Mouse (Mus musculus) heart, embryonic 16.5 days (tissue): ENCODE results near the gene Cd101. TPM values are rescaled to one million over a fixed set of nuclear protein-coding genes. Genes with fewer than 3 reads are reported as not detected.
A peak's percentile ranks its signal among the peaks of the same experiment; 100 is the strongest.

Experiments used
- ATAC-seq: fragments of 200-750 bp; cut with Nextera tagmentation; replicated peaks from 2 replicates; pipeline ENCODE4 v1.8.0; 2017; ENCODE audit warnings: moderate number of reproducible peaks; ENCODE audit not compliant: insufficient read depth, low FRiP score; ENCODE audit errors: extremely low read depth
- H3K27ac ChIP-seq: fragments of 300-500 bp; sonication (generic); 2 replicates; pipeline ENCODE4 v1.5.1; 2014; ENCODE audit warnings: mild to moderate bottlenecking, low read length, control low read depth, moderate library complexity
- H3K27me3 ChIP-seq: fragments of 300-500 bp; sonication (generic); 2 replicates; pipeline ENCODE4 v1.6.1; 2014; ENCODE audit warnings: low read length, mixed read lengths; ENCODE audit not compliant: control insufficient read depth, insufficient read depth
- H3K36me3 ChIP-seq: fragments of 300-500 bp; sonication (generic); 2 replicates; pipeline ENCODE4 v1.6.1; 2014; ENCODE audit not compliant: control insufficient read depth, insufficient read depth
- H3K4me1 ChIP-seq: fragments of 300-500 bp; sonication (generic); 2 replicates; pipeline ENCODE4 v1.6.1; 2014; ENCODE audit warnings: low read length, mixed read lengths; ENCODE audit not compliant: control insufficient read depth, insufficient read depth
- H3K4me2 ChIP-seq: fragments of 300-500 bp; sonication (generic); 2 replicates; pipeline ENCODE4 v1.6.1; 2014; ENCODE audit warnings: low read depth, mild to moderate bottlenecking, control low read depth, low read length
- H3K4me3 ChIP-seq: fragments of 300-500 bp; sonication (generic); 2 replicates; pipeline ENCODE4 v1.5.1; 2014; ENCODE audit warnings: mild to moderate bottlenecking, control low read depth, low read length
- H3K9ac ChIP-seq: fragments of 300-500 bp; sonication (generic); 2 replicates; pipeline ENCODE4 v1.6.1; 2014; ENCODE audit warnings: low read length, control low read depth
- H3K9me3 ChIP-seq: fragments of 300-500 bp; sonication (generic); replicated peaks from 2 replicates; pipeline ENCODE4 v1.6.1; 2016; ENCODE audit warnings: low read length; ENCODE audit not compliant: control insufficient read depth
- WGBS: fragments of 180-500 bp; shearing (Covaris S2); extraction: QIAGEN DNeasy Blood & Tissue Kit; methylation state at CpG from one replicate; pipeline ENCODE4 v1.1.7; 2014; 5-methylcytosine and 5-hydroxymethylcytosine counted together
- polyA plus RNA-seq: library from polyadenylated mRNA; unstranded; fragments of >200 nt; fragmentation: Nextera tagmentation; extraction: Ambion mirVana; gene quantifications from 2 replicates; pipeline ENCODE4 v1.2.1, GENCODE M21; 2015

The Cd101 gene
- polyA plus RNA-seq, 1 experiment from 2014 or later: 0.45 TPM

- peaks cover 28% of the 10 kb centered on the region for H3K4me1 ChIP-seq
- no peak overlapping the region; the same call in 1 of the 2 replicates for H3K9ac ChIP-seq
- peak overlapping the region; percentile 24 for H3K4me2 ChIP-seq
- no peak overlapping the region for H3K4me3 ChIP-seq
- no peaks in the 10 kb centered on the region for H3K36me3 ChIP-seq
- ATAC-seq: no peak
- 40% methylated on average over 7 of the region's 7 CpGs for WGBS
- H3K27ac ChIP-seq: peak overlapping the region; percentile 47
- H3K9me3 ChIP-seq: no peaks in the 10 kb centered on the region
- H3K27me3 ChIP-seq: no peaks in the 10 kb centered on the region
These were observed 2.2 kb upstream of the Cd101 start for GRCm38 (mm10) chr3:101031456-101032142.

- no peak for ATAC-seq
- Histone ChIP-seq H3K9ac (no peak overlapping the region), H3K4me2 (no peak overlapping the region), H3K27me3 (no peaks in the 10 kb centered on the region), H3K9me3 (no peaks in the 10 kb centered on the region), H3K36me3 (no peaks in the 10 kb centered on the region), H3K4me3 (no peak overlapping the region), H3K4me1 (peaks cover 30% of the 10 kb centered on the region), H3K27ac (no peak overlapping the region)
- 89% methylated on average over 1 of the region's 1 CpGs for WGBS
These were observed 1.3 kb upstream of the Cd101 start for GRCm38 (mm10) chr3:101030630-101031029.

- Histone ChIP-seq H3K36me3 (no peaks in the 10 kb centered on the region), H3K4me1 (peaks cover 25% of the 10 kb centered on the region), H3K27me3 (no peaks in the 10 kb centered on the region), H3K4me2 (peak overlapping the region; percentile 33; the same call in 1 of the 2 replicates), H3K4me3 (no peak overlapping the region), H3K9me3 (no peaks in the 10 kb centered on the region), H3K27ac (peak overlapping the region; percentile 66), H3K9ac (no peak overlapping the region)
- ATAC-seq: peak; percentile 86
- 50% methylated on average over 1 of the region's 1 CpGs for WGBS
These were observed 2.6 kb downstream of the Cd101 start for GRCm38 (mm10) chr3:101026741-101027140.

DNA sequence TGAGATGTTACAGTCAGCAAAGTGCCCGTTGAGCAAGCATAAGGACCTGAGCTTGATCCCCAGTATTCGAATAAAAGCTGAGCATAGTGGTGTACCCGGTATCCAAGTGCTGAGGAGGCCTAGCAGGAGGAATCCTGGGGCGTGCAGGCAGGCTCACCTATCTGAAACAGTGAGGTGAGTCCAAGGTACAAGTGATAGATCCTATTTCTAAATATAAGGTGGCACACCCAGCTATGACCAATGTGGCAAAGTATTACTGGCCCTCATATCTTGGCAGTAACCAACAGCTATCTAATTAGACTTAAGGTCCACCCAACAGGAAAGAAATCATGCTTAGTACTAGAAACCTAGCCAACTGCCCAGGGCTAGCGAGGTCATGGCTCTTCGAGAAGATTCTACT is 6.4 kb downstream of the Cd101 start:
- Histone ChIP-seq H3K27ac (no peak overlapping the region), H3K36me3 (no peaks in the 10 kb centered on the region), H3K9me3 (no peaks in the 10 kb centered on the region), H3K4me2 (no peak overlapping the region), H3K4me3 (no peak overlapping the region), H3K9ac (no peak overlapping the region), H3K4me1 (peaks cover 15% of the 10 kb centered on the region), H3K27me3 (no peaks in the 10 kb centered on the region)
- no peak for ATAC-seq
- WGBS: 93% methylated on average over 6 of the region's 6 CpGs

DNA sequence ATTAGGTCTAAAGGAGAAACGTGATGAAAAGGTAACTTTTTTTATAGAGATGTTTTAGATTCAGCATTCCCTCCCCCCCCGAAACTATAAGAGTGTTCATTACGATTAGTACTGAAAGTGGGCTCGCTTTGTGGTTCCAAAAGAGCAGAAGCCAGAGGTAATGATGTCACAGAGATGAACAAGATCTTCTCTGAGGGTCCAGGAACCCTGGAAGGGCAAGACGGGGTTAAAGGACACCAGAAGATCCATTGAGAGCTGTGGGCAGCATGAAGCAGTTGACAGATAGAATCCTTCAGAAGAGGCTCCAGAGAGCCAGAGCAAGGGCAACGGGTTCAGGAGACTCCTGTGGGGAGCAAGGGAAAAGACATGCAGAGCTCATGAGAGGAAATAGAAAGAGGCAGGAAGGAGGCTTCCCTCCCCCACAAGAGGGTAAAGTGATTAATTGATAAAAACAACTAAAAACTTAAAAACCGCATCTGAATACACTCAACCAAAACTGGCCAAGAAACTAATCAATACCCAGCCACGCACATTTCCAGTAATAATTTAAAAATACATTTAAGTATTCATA is 7.8 kb downstream of the Cd101 start:
- WGBS: 61% methylated on average over 8 of the region's 8 CpGs

GRCm38 (mm10) chr3:101021073-101021472 is 8.3 kb downstream of the Cd101 start:
- Histone ChIP-seq H3K36me3 (no peaks in the 10 kb centered on the region), H3K9ac (no peak overlapping the region), H3K4me3 (no peak overlapping the region), H3K4me1 (peaks cover 8% of the 10 kb centered on the region), H3K27me3 (no peaks in the 10 kb centered on the region), H3K27ac (no peak overlapping the region), H3K9me3 (no peaks in the 10 kb centered on the region), H3K4me2 (no peak overlapping the region)
- WGBS: 70% methylated on average over 5 of the region's 5 CpGs
- ATAC-seq: no peak

More for the DNA sequence above, 7.8 kb downstream of the Cd101 start:
- no peak overlapping the region for H3K4me2 ChIP-seq
- ATAC-seq: no peak
- H3K9me3 ChIP-seq: no peaks in the 10 kb centered on the region
- no peak overlapping the region for H3K27ac ChIP-seq
- H3K9ac ChIP-seq: no peak overlapping the region
- peaks cover 11% of the 10 kb centered on the region for H3K4me1 ChIP-seq
- H3K4me3 ChIP-seq: no peak overlapping the region
- no peaks in the 10 kb centered on the region for H3K27me3 ChIP-seq
- H3K36me3 ChIP-seq: no peaks in the 10 kb centered on the region

- peaks cover 21% of the 10 kb centered on the region for H3K4me1 ChIP-seq
- no peaks in the 10 kb centered on the region for H3K36me3 ChIP-seq
- 81% methylated on average over 6 of the region's 6 CpGs for WGBS
- H3K9ac ChIP-seq: no peak overlapping the region
- H3K4me2 ChIP-seq: no peak overlapping the region
- H3K27me3 ChIP-seq: no peaks in the 10 kb centered on the region
- ATAC-seq: no peak
- no peaks in the 10 kb centered on the region for H3K9me3 ChIP-seq
- H3K27ac ChIP-seq: no peak overlapping the region
- no peak overlapping the region for H3K4me3 ChIP-seq
These were observed 10.9 kb downstream of the Cd101 start for GRCm38 (mm10) chr3:101018494-101018893.

DNA sequence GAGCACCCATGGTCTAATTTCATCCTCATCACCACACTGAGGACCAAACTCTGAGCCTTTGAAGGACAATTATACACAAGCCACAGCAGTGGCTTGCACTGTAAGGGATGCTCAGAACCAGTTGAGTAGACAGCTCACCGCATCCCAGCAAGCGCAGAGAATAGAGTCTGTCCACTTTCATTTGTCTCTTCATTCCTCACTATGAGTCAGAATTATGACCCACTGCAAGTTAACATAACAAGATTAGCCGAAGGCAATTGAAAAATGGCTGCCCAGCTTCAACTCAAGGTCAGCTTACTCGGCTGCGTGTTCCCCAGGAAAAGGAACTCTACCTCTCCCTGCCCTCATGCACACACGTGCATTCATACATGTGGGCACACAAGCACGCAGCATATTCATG is 13.3 kb downstream of the Cd101 start:
- no peaks in the 10 kb centered on the region for H3K9me3 ChIP-seq
- no peaks in the 10 kb centered on the region for H3K27me3 ChIP-seq
- H3K4me3 ChIP-seq: no peak overlapping the region
- ATAC-seq: no peak
- peaks cover 26% of the 10 kb centered on the region for H3K4me1 ChIP-seq
- H3K36me3 ChIP-seq: 0 out of 2 replicates have a peak, but pooled peaks cover 2% of the 10 kb centered on the region
- H3K4me2 ChIP-seq: no peak overlapping the region
- WGBS: 86% methylated on average over 7 of the region's 7 CpGs
- H3K9ac ChIP-seq: no peak overlapping the region
- H3K27ac ChIP-seq: no peak overlapping the region

DNA sequence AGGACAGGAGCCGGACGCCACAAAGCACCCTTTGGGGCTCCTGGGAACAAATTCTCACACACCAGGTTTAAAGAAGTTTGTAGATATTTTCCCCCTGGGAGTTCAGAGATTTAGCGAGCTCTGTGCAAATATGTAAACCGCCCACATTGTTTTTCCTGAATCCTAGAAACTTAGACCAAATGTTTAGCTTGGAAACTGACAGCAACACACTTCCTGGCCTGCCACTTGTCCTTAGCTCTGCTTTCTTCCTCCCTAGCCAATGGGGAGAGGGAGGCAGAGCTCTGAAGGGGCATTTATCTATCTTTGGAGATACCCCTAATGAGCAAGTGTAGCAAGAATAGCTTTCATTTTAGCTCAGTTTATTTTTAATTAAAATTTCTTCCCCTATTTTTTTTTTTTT is 14.1 kb downstream of the Cd101 start:
- Histone ChIP-seq H3K4me3 (no peak overlapping the region), H3K9me3 (no peaks in the 10 kb centered on the region), H3K9ac (no peak overlapping the region), H3K27me3 (no peaks in the 10 kb centered on the region), H3K4me2 (peak overlapping the region; percentile 3; the same call in 1 of the 2 replicates), H3K36me3 (0 out of 2 replicates have a peak, but pooled peaks cover 2% of the 10 kb centered on the region), H3K4me1 (peaks cover 26% of the 10 kb centered on the region), H3K27ac (peak overlapping the region; percentile 59)
- 46% methylated on average over 4 of the region's 4 CpGs for WGBS
- ATAC-seq: no peak; the same call in 1 of the 2 replicates
